Mouse (Mus musculus) hindbrain, embryonic 12.5 days (tissue): Measurements from ENCODE around the gene Cdk15. TPM values are rescaled to one million over a fixed set of nuclear protein-coding genes. Genes with fewer than 3 reads are reported as not detected.

Experiments used
- ATAC-seq: fragments of 200-750 bp; cut with Nextera tagmentation; 2 replicates; pipeline ENCODE4 v1.8.0; 2017; ENCODE audit warnings: moderate TSS enrichment; ENCODE audit not compliant: low FRiP score
- H3K27ac ChIP-seq: fragments of 300-500 bp; sonication (generic); 2 replicates; pipeline ENCODE4 v1.5.1; 2016; ENCODE audit warnings: mild to moderate bottlenecking
- H3K27me3 ChIP-seq: fragments of 300-500 bp; sonication (generic); 2 replicates; pipeline ENCODE4 v1.6.1; 2016; ENCODE audit warnings: mild to moderate bottlenecking
- H3K36me3 ChIP-seq: fragments of 300-500 bp; sonication (generic); 2 replicates; pipeline ENCODE4 v1.6.1; 2016; ENCODE audit warnings: mild to moderate bottlenecking
- H3K4me1 ChIP-seq: fragments of 300-500 bp; sonication (generic); 2 replicates; pipeline ENCODE4 v1.6.1; 2016
- H3K4me2 ChIP-seq: fragments of 300-500 bp; sonication (generic); replicated peaks from 2 replicates; pipeline ENCODE4 v1.6.1; 2016; ENCODE audit warnings: mild to moderate bottlenecking
- H3K4me3 ChIP-seq: fragments of 300-500 bp; sonication (generic); 2 replicates; pipeline ENCODE4 v1.5.1; 2016; ENCODE audit warnings: mild to moderate bottlenecking
- H3K9ac ChIP-seq: fragments of 300-500 bp; sonication (generic); 2 replicates; pipeline ENCODE4 v1.6.1; 2016; ENCODE audit warnings: mild to moderate bottlenecking, moderate library complexity
- H3K9me3 ChIP-seq: fragments of 300-500 bp; sonication (generic); replicated peaks from 2 replicates; pipeline ENCODE4 v1.6.1; 2016; ENCODE audit warnings: mild to moderate bottlenecking
- WGBS: fragments of 180-500 bp; shearing (Covaris S2); methylation state at CpG from one replicate; pipeline ENCODE4 v1.1.7; 2016; 5-methylcytosine and 5-hydroxymethylcytosine counted together
- polyA plus RNA-seq: library from polyadenylated mRNA; unstranded; fragments of >200 nt; fragmentation: Nextera tagmentation; extraction: Ambion mirVana; gene quantifications from 2 replicates; pipeline ENCODE4 v1.2.1, GENCODE M21; 2016

Cdk15 gene
- polyA plus RNA-seq, 1 experiment from 2014 or later, result 1.4 TPM

GRCm38 (mm10) chr1:59340814-59341588 is 84.3 kb downstream of the Cdk15 start:
- H3K9ac ChIP-seq, result no peak overlapping the region
- no peak overlapping the region for H3K4me3 ChIP-seq
- H3K27ac ChIP-seq, result 0 out of 2 replicates have a peak overlapping the region, but pooled peaks have one; percentile 23
- WGBS, result 7% methylated on average over 16 of the region's 16 CpGs
- no peaks in the 10 kb centered on the region for H3K27me3 ChIP-seq
- peak; percentile 69; the same call in 1 of the 2 replicates for ATAC-seq
- no peaks in the 10 kb centered on the region for H3K36me3 ChIP-seq
- H3K9me3 ChIP-seq, result 0 out of 2 replicates have a peak, but pooled peaks cover 7% of the 10 kb centered on the region
- H3K4me2 ChIP-seq, result peak overlapping the region; percentile 27
- H3K4me1 ChIP-seq, result peaks cover 17% of the 10 kb centered on the region

GRCm38 (mm10) chr1:59341697-59342096 is 85.0 kb downstream of the Cdk15 start:
- H3K9ac ChIP-seq, result no peak overlapping the region
- peaks cover 17% of the 10 kb centered on the region for H3K4me1 ChIP-seq

GRCm38 (mm10) chr1:59342146-59342545 is 85.4 kb downstream of the Cdk15 start:
- no peak for ATAC-seq
- no peaks in the 10 kb centered on the region for H3K27me3 ChIP-seq
- no peak overlapping the region for H3K9ac ChIP-seq
- peak overlapping the region; percentile 23; the same call in 1 of the 2 replicates for H3K27ac ChIP-seq
- H3K4me3 ChIP-seq, result no peak overlapping the region
- H3K9me3 ChIP-seq, result 0 out of 2 replicates have a peak, but pooled peaks cover 7% of the 10 kb centered on the region
- 56% methylated on average over 6 of the region's 6 CpGs for WGBS
- no peak overlapping the region for H3K4me2 ChIP-seq
- no peaks in the 10 kb centered on the region for H3K36me3 ChIP-seq
- H3K4me1 ChIP-seq, result peaks cover 17% of the 10 kb centered on the region

More at GRCm38 (mm10) chr1:59341697-59342096, 85.0 kb downstream of the Cdk15 start:
- Histone ChIP-seq H3K27ac (peak overlapping the region; percentile 23; the same call in 1 of the 2 replicates), H3K4me3 (no peak overlapping the region), H3K9me3 (0 out of 2 replicates have a peak, but pooled peaks cover 7% of the 10 kb centered on the region), H3K36me3 (no peaks in the 10 kb centered on the region), H3K4me2 (peak overlapping the region; percentile 27; the same call in 1 of the 2 replicates), H3K27me3 (no peaks in the 10 kb centered on the region)
- ATAC-seq, result no peak
- 27% methylated on average over 3 of the region's 3 CpGs for WGBS

- no peak for ATAC-seq
- Histone ChIP-seq H3K9ac (no peak overlapping the region), H3K4me1 (no peaks in the 10 kb centered on the region), H3K4me2 (no peak overlapping the region), H3K27ac (no peak overlapping the region), H3K9me3 (no peaks in the 10 kb centered on the region), H3K36me3 (no peaks in the 10 kb centered on the region), H3K4me3 (no peak overlapping the region), H3K27me3 (no peaks in the 10 kb centered on the region)
- WGBS, result 84% methylated on average over 4 of the region's 4 CpGs
Measured at GRCm38 (mm10) chr1:59352706-59353105, 96.0 kb downstream of the Cdk15 start.

- Histone ChIP-seq H3K36me3 (no peaks in the 10 kb centered on the region), H3K27ac (no peak overlapping the region), H3K4me2 (no peak overlapping the region), H3K27me3 (no peaks in the 10 kb centered on the region), H3K9me3 (no peaks in the 10 kb centered on the region), H3K4me1 (no peaks in the 10 kb centered on the region), H3K9ac (no peak overlapping the region), H3K4me3 (no peak overlapping the region)
- 80% methylated on average over 9 of the region's 9 CpGs for WGBS
- ATAC-seq, result no peak
Measured at GRCm38 (mm10) chr1:59355440-59355839, 98.7 kb downstream of the Cdk15 start.

GRCm38 (mm10) chr1:59359136-59359535 is 102.4 kb downstream of the Cdk15 start:
- no peak overlapping the region for H3K4me2 ChIP-seq
- ATAC-seq, result no peak
- no peak overlapping the region for H3K9ac ChIP-seq
- H3K4me3 ChIP-seq, result no peak overlapping the region
- no peaks in the 10 kb centered on the region for H3K27me3 ChIP-seq
- WGBS, result 93% methylated on average over 9 of the region's 9 CpGs
- H3K4me1 ChIP-seq, result no peaks in the 10 kb centered on the region
- H3K36me3 ChIP-seq, result no peaks in the 10 kb centered on the region
- H3K9me3 ChIP-seq, result no peaks in the 10 kb centered on the region
- H3K27ac ChIP-seq, result no peak overlapping the region

GRCm38 (mm10) chr1:59360834-59361233 is 104.1 kb downstream of the Cdk15 start:
- no peaks in the 10 kb centered on the region for H3K27me3 ChIP-seq
- H3K9ac ChIP-seq, result no peak overlapping the region
- H3K27ac ChIP-seq, result no peak overlapping the region
- H3K9me3 ChIP-seq, result no peaks in the 10 kb centered on the region
- no peaks in the 10 kb centered on the region for H3K4me1 ChIP-seq
- ATAC-seq, result no peak
- 69% methylated on average over 3 of the region's 3 CpGs for WGBS
- no peak overlapping the region for H3K4me2 ChIP-seq
- H3K36me3 ChIP-seq, result no peaks in the 10 kb centered on the region
- H3K4me3 ChIP-seq, result no peak overlapping the region

GRCm38 (mm10) chr1:59361460-59361859 is 104.8 kb downstream of the Cdk15 start:
- no peaks in the 10 kb centered on the region for H3K36me3 ChIP-seq
- ATAC-seq, result no peak
- no peaks in the 10 kb centered on the region for H3K27me3 ChIP-seq
- 79% methylated on average over 4 of the region's 4 CpGs for WGBS
- no peak overlapping the region for H3K9ac ChIP-seq
- no peaks in the 10 kb centered on the region for H3K9me3 ChIP-seq
- no peak overlapping the region for H3K27ac ChIP-seq
- no peak overlapping the region for H3K4me2 ChIP-seq
- no peaks in the 10 kb centered on the region for H3K4me1 ChIP-seq
- H3K4me3 ChIP-seq, result no peak overlapping the region

GRCm38 (mm10) chr1:59361966-59362365 is 105.3 kb downstream of the Cdk15 start:
- H3K9me3 ChIP-seq, result no peaks in the 10 kb centered on the region
- no peaks in the 10 kb centered on the region for H3K4me1 ChIP-seq
- H3K36me3 ChIP-seq, result no peaks in the 10 kb centered on the region
- 81% methylated on average over 4 of the region's 4 CpGs for WGBS
- no peak overlapping the region for H3K9ac ChIP-seq
- H3K4me3 ChIP-seq, result no peak overlapping the region
- H3K27ac ChIP-seq, result no peak overlapping the region
- ATAC-seq, result no peak
- H3K27me3 ChIP-seq, result no peaks in the 10 kb centered on the region
- H3K4me2 ChIP-seq, result no peak overlapping the region

- Histone ChIP-seq H3K4me2 (no peak overlapping the region), H3K9ac (no peak overlapping the region), H3K27me3 (no peaks in the 10 kb centered on the region), H3K4me1 (peaks cover 11% of the 10 kb centered on the region; the same call in 1 of the 2 replicates), H3K9me3 (no peaks in the 10 kb centered on the region), H3K36me3 (no peaks in the 10 kb centered on the region), H3K27ac (no peak overlapping the region), H3K4me3 (no peak overlapping the region)
- 83% methylated on average over 9 of the region's 9 CpGs for WGBS
- no peak for ATAC-seq
Measured at GRCm38 (mm10) chr1:59364463-59365040, 107.8 kb downstream of the Cdk15 start.

- Histone ChIP-seq H3K9ac (no peak overlapping the region), H3K4me3 (no peak overlapping the region), H3K4me2 (no peak overlapping the region), H3K9me3 (no peaks in the 10 kb centered on the region), H3K4me1 (peaks cover 11% of the 10 kb centered on the region; the same call in 1 of the 2 replicates), H3K36me3 (no peaks in the 10 kb centered on the region), H3K27me3 (no peaks in the 10 kb centered on the region), H3K27ac (no peak overlapping the region)
- 36% methylated on average over 13 of the region's 13 CpGs for WGBS
- ATAC-seq, result no peak
Measured at GRCm38 (mm10) chr1:59367928-59368648, 111.4 kb downstream of the Cdk15 start.

GRCm38 (mm10) chr1:59368649-59369319 is 112.1 kb downstream of the Cdk15 start:
- 78% methylated on average over 10 of the region's 10 CpGs for WGBS
- no peak for ATAC-seq
- Histone ChIP-seq H3K27me3 (no peaks in the 10 kb centered on the region), H3K4me2 (no peak overlapping the region), H3K4me3 (no peak overlapping the region), H3K4me1 (peaks cover 11% of the 10 kb centered on the region; the same call in 1 of the 2 replicates), H3K36me3 (no peaks in the 10 kb centered on the region), H3K9ac (no peak overlapping the region), H3K27ac (no peak overlapping the region), H3K9me3 (no peaks in the 10 kb centered on the region)
